Mouse (Mus musculus) midbrain, embryonic 12.5 days (tissue): ENCODE results near the gene Usp32. TPM values are rescaled to one million over a fixed set of nuclear protein-coding genes. Genes with fewer than 3 reads are reported as not detected.

ENCODE experiments used
- ATAC-seq: fragments of 200-750 bp; cut with Nextera tagmentation; 2 replicates; pipeline ENCODE4 v1.8.0; 2017; ENCODE audit warnings: low read depth, moderate TSS enrichment, moderate library complexity; ENCODE audit not compliant: low FRiP score
- H3K27ac ChIP-seq: fragments of 300-500 bp; sonication (generic); replicated peaks from 2 replicates; pipeline ENCODE4 v1.5.1; 2016; ENCODE audit warnings: mild to moderate bottlenecking
- H3K27me3 ChIP-seq: fragments of 300-500 bp; sonication (generic); 2 replicates; pipeline ENCODE4 v1.6.1; 2016; ENCODE audit warnings: mild to moderate bottlenecking
- H3K36me3 ChIP-seq: fragments of 300-500 bp; sonication (generic); 2 replicates; pipeline ENCODE4 v1.6.1; 2016
- H3K4me1 ChIP-seq: fragments of 300-500 bp; sonication (generic); 2 replicates; pipeline ENCODE4 v1.6.1; 2016
- H3K4me2 ChIP-seq: fragments of 300-500 bp; sonication (generic); replicated peaks from 2 replicates; pipeline ENCODE4 v1.6.1; 2016; ENCODE audit warnings: mild to moderate bottlenecking, moderate library complexity
- H3K4me3 ChIP-seq: fragments of 300-500 bp; sonication (generic); 2 replicates; pipeline ENCODE4 v1.5.1; 2016; ENCODE audit warnings: mild to moderate bottlenecking
- H3K9ac ChIP-seq: fragments of 300-500 bp; sonication (generic); replicated peaks from 2 replicates; pipeline ENCODE4 v1.6.1; 2016; ENCODE audit warnings: mild to moderate bottlenecking, moderate library complexity
- H3K9me3 ChIP-seq: fragments of 300-500 bp; sonication (generic); 2 replicates; pipeline ENCODE4 v1.6.1; 2016; ENCODE audit warnings: mild to moderate bottlenecking
- WGBS: fragments of 180-500 bp; shearing (Covaris S2); methylation state at CpG from one replicate; pipeline ENCODE4 v1.1.7; 2016; 5-methylcytosine and 5-hydroxymethylcytosine counted together
- polyA plus RNA-seq: library from polyadenylated mRNA; unstranded; fragments of >200 nt; fragmentation: Nextera tagmentation; extraction: Ambion mirVana; gene quantifications from 2 replicates; pipeline ENCODE4 v1.2.1, GENCODE M21; 2016

Usp32 gene
- polyA plus RNA-seq, 1 experiment from 2014 or later = 9.6 TPM

- 1% methylated on average over 11 of the region's 11 CpGs for WGBS
- Histone ChIP-seq H3K36me3 (no peaks in the 10 kb centered on the region), H3K9me3 (no peaks in the 10 kb centered on the region), H3K27ac (no peak overlapping the region), H3K4me3 (peak overlapping the region; percentile 37), H3K4me2 (peak overlapping the region; percentile 61), H3K27me3 (peaks cover 59% of the 10 kb centered on the region), H3K4me1 (peaks cover 23% of the 10 kb centered on the region), H3K9ac (no peak overlapping the region)
- no peak for ATAC-seq
Observed at GRCm38 (mm10) chr11:84958271-84958630, 181.7 kb downstream of the Usp32 start.

GRCm38 (mm10) chr11:84957591-84958270 lies 182.2 kb downstream of the Usp32 start, which contains the start of gene Car4:
Gene Car4 (plus strand): TSS chr11:84957786.
- no peak for ATAC-seq
- H3K9ac ChIP-seq = peak within 1 kb of the TSS; percentile 28; the same call in 1 of the 2 replicates
- peak within 1 kb of the TSS; percentile 61 for H3K4me2 ChIP-seq
- peaks cover 23% of the 10 kb centered on the region for H3K4me1 ChIP-seq
- peaks cover 59% of the 10 kb centered on the region for H3K27me3 ChIP-seq
- peak within 1 kb of the TSS; percentile 37 for H3K4me3 ChIP-seq
- no peaks in the 10 kb centered on the region for H3K9me3 ChIP-seq
- under 1% methylated on average over 49 of the region's 49 CpGs for WGBS
- H3K27ac ChIP-seq = no peak within 1 kb of the TSS
- H3K36me3 ChIP-seq = no peaks in the 10 kb centered on the region

- no peak for ATAC-seq
- Histone ChIP-seq H3K9ac (no peak overlapping the region), H3K27me3 (peaks cover 59% of the 10 kb centered on the region), H3K4me3 (peak overlapping the region; percentile 37), H3K4me1 (peaks cover 23% of the 10 kb centered on the region), H3K4me2 (peak overlapping the region; percentile 61), H3K36me3 (no peaks in the 10 kb centered on the region), H3K27ac (no peak overlapping the region), H3K9me3 (no peaks in the 10 kb centered on the region)
- whole genome bisulfite sequencing = 6% methylated on average over 15 of the region's 15 CpGs
Observed at GRCm38 (mm10) chr11:84957171-84957570, 182.8 kb downstream of the Usp32 start.

DNA sequence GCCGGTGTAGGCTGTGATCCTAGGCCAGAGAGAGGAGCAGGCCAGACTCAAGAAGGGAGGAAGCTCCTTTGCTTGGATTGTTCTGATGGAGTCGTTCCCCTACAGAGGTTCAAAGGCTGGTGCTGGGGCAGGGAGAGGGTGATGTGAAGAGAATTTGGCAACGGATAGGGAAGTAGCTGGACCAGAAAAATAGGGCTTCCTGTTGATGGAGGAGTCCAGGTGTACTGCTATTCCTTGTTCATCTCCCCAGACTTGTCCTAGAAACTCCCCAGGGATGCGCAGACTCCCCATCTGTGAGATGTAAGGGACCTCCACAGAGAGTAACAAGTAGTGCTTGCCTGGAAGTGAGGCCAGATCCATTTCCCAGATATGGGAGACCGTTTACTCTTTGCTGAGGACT lies 183.6 kb downstream of the Usp32 start:
- 32% methylated on average over 5 of the region's 5 CpGs for WGBS
- H3K36me3 ChIP-seq = no peaks in the 10 kb centered on the region
- H3K4me2 ChIP-seq = no peak overlapping the region
- H3K9me3 ChIP-seq = no peaks in the 10 kb centered on the region
- H3K27me3 ChIP-seq = peaks cover 59% of the 10 kb centered on the region
- H3K9ac ChIP-seq = no peak overlapping the region
- H3K4me1 ChIP-seq = peaks cover 23% of the 10 kb centered on the region
- no peak overlapping the region for H3K27ac ChIP-seq
- H3K4me3 ChIP-seq = no peak overlapping the region
- no peak for ATAC-seq

GRCm38 (mm10) chr11:84952611-84953010 lies 187.3 kb downstream of the Usp32 start:
- 19% methylated on average over 2 of the region's 2 CpGs for WGBS
- no peak overlapping the region for H3K27ac ChIP-seq
- no peaks in the 10 kb centered on the region for H3K36me3 ChIP-seq
- H3K27me3 ChIP-seq = peaks cover 24% of the 10 kb centered on the region
- H3K4me1 ChIP-seq = peaks cover 5% of the 10 kb centered on the region; the same call in 1 of the 2 replicates
- no peaks in the 10 kb centered on the region for H3K9me3 ChIP-seq
- H3K4me3 ChIP-seq = no peak overlapping the region
- no peak for ATAC-seq
- no peak overlapping the region for H3K4me2 ChIP-seq
- no peak overlapping the region for H3K9ac ChIP-seq

- 40% methylated on average over 3 of the region's 3 CpGs for WGBS
Observed at GRCm38 (mm10) chr11:84948526-84948925, 191.4 kb downstream of the Usp32 start.

GRCm38 (mm10) chr11:84948114-84948513 lies 191.8 kb downstream of the Usp32 start:
- Histone ChIP-seq H3K27me3 (peaks cover 14% of the 10 kb centered on the region), H3K27ac (no peak overlapping the region), H3K9me3 (no peaks in the 10 kb centered on the region), H3K4me2 (no peak overlapping the region), H3K4me1 (peaks cover 26% of the 10 kb centered on the region), H3K9ac (no peak overlapping the region), H3K36me3 (no peaks in the 10 kb centered on the region), H3K4me3 (no peak overlapping the region)
- no peak for ATAC-seq
- 34% methylated on average over 3 of the region's 3 CpGs for WGBS

More at GRCm38 (mm10) chr11:84948526-84948925, 191.4 kb downstream of the Usp32 start:
- no peak overlapping the region for H3K4me2 ChIP-seq
- H3K4me1 ChIP-seq = peaks cover 22% of the 10 kb centered on the region
- ATAC-seq = no peak
- no peaks in the 10 kb centered on the region for H3K36me3 ChIP-seq
- H3K27me3 ChIP-seq = peaks cover 11% of the 10 kb centered on the region; the same call in 1 of the 2 replicates
- no peak overlapping the region for H3K27ac ChIP-seq
- H3K9me3 ChIP-seq = no peaks in the 10 kb centered on the region
- no peak overlapping the region for H3K9ac ChIP-seq
- no peak overlapping the region for H3K4me3 ChIP-seq

- Histone ChIP-seq H3K9ac (no peak overlapping the region), H3K9me3 (no peaks in the 10 kb centered on the region), H3K4me1 (peaks cover 26% of the 10 kb centered on the region), H3K4me2 (no peak overlapping the region), H3K27ac (no peak overlapping the region), H3K27me3 (peaks cover 20% of the 10 kb centered on the region), H3K4me3 (no peak overlapping the region), H3K36me3 (no peaks in the 10 kb centered on the region)
- WGBS = 69% methylated on average over 6 of the region's 6 CpGs
- no peak for ATAC-seq
Observed at GRCm38 (mm10) chr11:84947206-84947605, 192.8 kb downstream of the Usp32 start.

- Histone ChIP-seq H3K27me3 (peaks cover 20% of the 10 kb centered on the region), H3K9me3 (no peaks in the 10 kb centered on the region), H3K4me1 (peaks cover 26% of the 10 kb centered on the region), H3K4me2 (no peak overlapping the region), H3K4me3 (no peak overlapping the region), H3K36me3 (no peaks in the 10 kb centered on the region), H3K27ac (no peak overlapping the region), H3K9ac (no peak overlapping the region)
- ATAC-seq = no peak
- WGBS = 67% methylated on average over 3 of the region's 3 CpGs
Observed at GRCm38 (mm10) chr11:84945841-84946240, 194.1 kb downstream of the Usp32 start.

DNA sequence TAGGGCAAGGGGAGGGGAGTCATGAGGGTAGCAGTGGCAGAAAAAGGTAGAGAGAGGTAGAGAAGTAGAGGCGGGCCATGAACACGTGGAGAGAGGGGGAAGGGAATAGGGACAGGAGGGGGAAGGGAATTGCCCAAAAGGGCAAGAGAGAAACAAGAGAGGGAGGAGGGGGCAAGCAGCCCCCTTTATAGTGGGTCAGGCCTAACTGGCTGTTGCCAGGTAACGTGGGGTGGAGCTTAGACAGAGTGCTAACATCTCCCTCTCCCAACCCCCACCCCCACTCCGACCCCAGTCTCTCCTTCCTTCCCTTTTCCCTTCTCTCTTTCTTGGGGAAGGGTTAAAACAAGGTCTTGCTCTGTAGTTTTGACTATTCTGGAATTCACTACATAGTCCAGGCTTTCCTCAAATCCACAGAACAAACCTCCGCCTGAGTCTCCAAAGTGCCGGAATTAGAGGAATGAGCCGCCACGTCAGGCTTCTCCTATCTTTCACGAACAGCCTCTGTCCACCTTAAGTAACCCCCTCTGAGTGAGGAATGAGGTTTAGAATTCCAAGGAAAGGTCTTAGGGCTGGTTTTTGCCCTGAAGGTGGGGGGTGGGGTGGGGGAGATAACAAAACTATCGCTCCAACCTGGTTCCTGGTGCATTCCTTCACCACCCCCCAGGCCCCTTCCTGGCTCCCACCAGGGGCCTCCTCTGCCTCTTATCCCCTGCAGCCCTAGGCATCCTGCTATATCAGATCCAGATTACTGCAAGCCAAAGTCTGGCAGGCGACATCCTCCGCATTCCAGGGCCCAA lies 195.1 kb downstream of the Usp32 start:
- peaks cover 20% of the 10 kb centered on the region for H3K27me3 ChIP-seq
- no peak overlapping the region for H3K9ac ChIP-seq
- H3K4me1 ChIP-seq = peaks cover 26% of the 10 kb centered on the region
- peak overlapping the region; percentile 47 for H3K4me2 ChIP-seq
- H3K27ac ChIP-seq = no peak overlapping the region
- 2% methylated on average over 12 of the region's 12 CpGs for WGBS
- no peak for ATAC-seq
- no peaks in the 10 kb centered on the region for H3K36me3 ChIP-seq
- H3K9me3 ChIP-seq = no peaks in the 10 kb centered on the region
- H3K4me3 ChIP-seq = no peak overlapping the region

GRCm38 (mm10) chr11:84943948-84944347 lies 196.0 kb downstream of the Usp32 start:
- no peaks in the 10 kb centered on the region for H3K36me3 ChIP-seq
- peak overlapping the region; percentile 21 for H3K4me3 ChIP-seq
- H3K4me1 ChIP-seq = peaks cover 26% of the 10 kb centered on the region
- under 1% methylated on average over 15 of the region's 15 CpGs for WGBS
- no peak for ATAC-seq
- H3K9me3 ChIP-seq = no peaks in the 10 kb centered on the region
- H3K9ac ChIP-seq = peak overlapping the region; percentile 28; the same call in 1 of the 2 replicates
- H3K4me2 ChIP-seq = peak overlapping the region; percentile 47
- H3K27ac ChIP-seq = no peak overlapping the region
- H3K27me3 ChIP-seq = peaks cover 20% of the 10 kb centered on the region

GRCm38 (mm10) chr11:84940140-84940539 lies 199.8 kb downstream of the Usp32 start:
- 80% methylated on average over 10 of the region's 10 CpGs for WGBS
- H3K27me3 ChIP-seq = peaks cover 15% of the 10 kb centered on the region
- peaks cover 20% of the 10 kb centered on the region for H3K4me1 ChIP-seq
- H3K4me2 ChIP-seq = no peak overlapping the region
- no peak for ATAC-seq
- no peak overlapping the region for H3K4me3 ChIP-seq
- no peak overlapping the region for H3K27ac ChIP-seq
- H3K36me3 ChIP-seq = no peaks in the 10 kb centered on the region
- no peak overlapping the region for H3K9ac ChIP-seq
- no peaks in the 10 kb centered on the region for H3K9me3 ChIP-seq
